Comparison of ENCODE assay signal across 8 mouse cellular contexts in genomic region chr2:130629839-130630203, GRCm38 (mm10). TPM values are rescaled to one million over a fixed set of nuclear protein-coding genes. Genes with fewer than 3 reads are reported as not detected.
DNase-seq lines count a peak whose midpoint lies in the region; ATAC-seq and TF ChIP-seq lines count a peak whose summit lies in the region.

Gene Fastkd5, minus strand, starts transcription at chr2:130630027.
Gene Ubox5, minus strand, starts transcription at chr2:130630038.

- intact Hi-C loops in gastrocnemius, adult 2 months (cut with DNase I): no loop called here
- intact Hi-C loops in left cerebral cortex, adult 2 months (cut with DNase I): no loop called here

- TF ChIP-seq CTCF in gastrocnemius, adult 2 months (IDR thresholded peaks at IDR 0.05): no peak
- TF ChIP-seq CTCF in hindbrain, postnatal 0 days (IDR thresholded peaks at IDR 0.05; ENCODE audit: low read depth): no peak
- TF ChIP-seq CTCF in left cerebral cortex, adult 2 months (IDR thresholded peaks at IDR 0.05): no peak

- H3K9ac ChIP-seq in hindbrain, postnatal 0 days (replicated peaks; ENCODE audit: low read length): peak within 1 kb of the TSS; percentile 84

- H3K27me3 ChIP-seq in hindbrain, postnatal 0 days (ENCODE audit: insufficient read depth, low read length): no peaks in the 10 kb centered on the region
- peaks cover 24% of the 10 kb centered on the region for H3K27me3 ChIP-seq in megakaryocyte, embryonic 14.5 days (replicated peaks)

- peaks cover 14% of the 10 kb centered on the region for H3K4me1 ChIP-seq in hindbrain, postnatal 0 days (ENCODE audit: insufficient read depth, low read length)
- peaks cover 41% of the 10 kb centered on the region for H3K4me1 ChIP-seq in megakaryocyte, embryonic 14.5 days

- peak; percentile 84 for DNase-seq in ZHBTc4 (ENCODE audit: low read depth, low spot score)
- peak; percentile 92 for DNase-seq in gastrocnemius, adult 2 months
- peak; percentile 94 for DNase-seq in hindbrain, postnatal 0 days (ENCODE audit: low spot score)
- peak; percentile 89 to 93 for DNase-seq in left cerebral cortex, adult 2 months (ENCODE audit: extremely low spot score in 1 of 2, low spot score in 2 of 2)
- peak; percentile 95 for DNase-seq in right cerebral cortex, postnatal 10 days (ENCODE audit: low spot score in 2 of 2)
- DNase-seq in urinary bladder, postnatal 25 days (ENCODE audit: low spot score): peak; percentile 92

- peak within 1 kb of the TSS; percentile 97 for H3K4me3 ChIP-seq in gastrocnemius, adult 2 months
- peak within 1 kb of the TSS; percentile 97 for H3K4me3 ChIP-seq in hindbrain, postnatal 0 days (ENCODE audit: low read length)
- H3K4me3 ChIP-seq in left cerebral cortex, adult 2 months: peak within 1 kb of the TSS; percentile 68
- H3K4me3 ChIP-seq in megakaryocyte, embryonic 14.5 days (replicated peaks): peak within 1 kb of the TSS; percentile 98

- peak within 1 kb of the TSS; percentile 97 for H3K4me2 ChIP-seq in hindbrain, postnatal 0 days (ENCODE audit: low read depth, low read length)

- H3K27ac ChIP-seq in gastrocnemius, adult 2 months: peak within 1 kb of the TSS; percentile 88
- H3K27ac ChIP-seq in hindbrain, postnatal 0 days: peak within 1 kb of the TSS; percentile 80
- H3K27ac ChIP-seq in left cerebral cortex, adult 2 months: peak within 1 kb of the TSS; percentile 85

- H3K9me3 ChIP-seq in hindbrain, postnatal 0 days (ENCODE audit: low read length): no peaks in the 10 kb centered on the region
- H3K9me3 ChIP-seq in megakaryocyte, embryonic 14.5 days: no peaks in the 10 kb centered on the region

- WGBS in hindbrain, postnatal 0 days: under 1% methylated on average over 25 of the region's 25 CpGs

- H3K36me3 ChIP-seq in hindbrain, postnatal 0 days (ENCODE audit: insufficient read depth, low read length): no peaks in the 10 kb centered on the region
- peaks cover 28% of the 10 kb centered on the region for H3K36me3 ChIP-seq in megakaryocyte, embryonic 14.5 days (replicated peaks; ENCODE audit: low read length)

- ATAC-seq in common myeloid progenitor, adult 5-6 weeks (replicated peaks; ENCODE audit: low read depth, poor library complexity, severe bottlenecking): peak; percentile 86
- peak; percentile 82 for ATAC-seq in hindbrain, postnatal 0 days

RNA-seq across cellular contexts. Expression of gene Fastkd5, which starts in this region (rescaled TPM):
- total RNA-seq in common myeloid progenitor, adult 5-6 weeks (2017): 19.1 and 22.8 TPM in 2 replicates
- 1 to 10 TPM; 6.0 to 7.5 TPM for total RNA-seq in gastrocnemius, adult 2 months (2021)
- 7.0 and 7.9 TPM in 2 replicates for total RNA-seq in hindbrain, postnatal 0 days (2014; rRNA removed)
- 6.0 and 6.6 TPM in 2 replicates for polyA plus RNA-seq in hindbrain, postnatal 0 days (2015; fragmentation: Nextera tagmentation; extraction: Ambion mirVana)
- total RNA-seq in left cerebral cortex, adult 2 months (2021): 1 to 10 TPM; 7.9 to 8.7 TPM
- polyA plus RNA-seq in megakaryocyte, embryonic 14.5 days (2012; ENCODE audit: insufficient read depth, low replicate concordance): 0.94 TPM in 1 of 2 replicates, not detected in the other

RNA-seq across cellular contexts. Expression of gene Ubox5, which starts in this region (rescaled TPM):
- total RNA-seq in common myeloid progenitor, adult 5-6 weeks (2017): 6.3 and 7.3 TPM in 2 replicates
- 1 to 10 TPM; 4.9 to 5.0 TPM for total RNA-seq in gastrocnemius, adult 2 months (2021)
- total RNA-seq in hindbrain, postnatal 0 days (2014; rRNA removed): 6.8 TPM in 2 replicates
- polyA plus RNA-seq in hindbrain, postnatal 0 days (2015; fragmentation: Nextera tagmentation; extraction: Ambion mirVana): 5.9 and 6.2 TPM in 2 replicates
- total RNA-seq in left cerebral cortex, adult 2 months (2021): 10 to 100 TPM; 10.0 to 12.5 TPM
- 1.8 and 1.9 TPM in 2 replicates for polyA plus RNA-seq in megakaryocyte, embryonic 14.5 days (2012; ENCODE audit: insufficient read depth, low replicate concordance)

Comparison
In these comparisons a context has a peak if more than half of its experiments do, and no peak if none do; other contexts are left out.
1. Peak in every context shown above with its lines: DNase-seq, ATAC-seq, H3K4me3 ChIP-seq and H3K27ac ChIP-seq.